Mouse (Mus musculus) spleen, adult 10 weeks (tissue): ENCODE data around the gene Cgnl1. TPM values are rescaled to one million over a fixed set of nuclear protein-coding genes. Genes with fewer than 3 reads are reported as not detected.

Experiments used
- polyA plus RNA-seq: library from polyadenylated mRNA; stranded (reverse); fragments of 350-450 nt; fragmentation: Illumina TruSeq; extraction: RNeasy Lipid Tissue Mini Kit (QIAGEN cat#74804); gene quantifications from one replicate; pipeline ENCODE4 v1.2.3, GENCODE M21; 2015; ENCODE audit warnings: low replicate concordance; ENCODE audit not compliant: insufficient read depth

Cgnl1 gene
- polyA plus RNA-seq: 9.5 TPM

DNA sequence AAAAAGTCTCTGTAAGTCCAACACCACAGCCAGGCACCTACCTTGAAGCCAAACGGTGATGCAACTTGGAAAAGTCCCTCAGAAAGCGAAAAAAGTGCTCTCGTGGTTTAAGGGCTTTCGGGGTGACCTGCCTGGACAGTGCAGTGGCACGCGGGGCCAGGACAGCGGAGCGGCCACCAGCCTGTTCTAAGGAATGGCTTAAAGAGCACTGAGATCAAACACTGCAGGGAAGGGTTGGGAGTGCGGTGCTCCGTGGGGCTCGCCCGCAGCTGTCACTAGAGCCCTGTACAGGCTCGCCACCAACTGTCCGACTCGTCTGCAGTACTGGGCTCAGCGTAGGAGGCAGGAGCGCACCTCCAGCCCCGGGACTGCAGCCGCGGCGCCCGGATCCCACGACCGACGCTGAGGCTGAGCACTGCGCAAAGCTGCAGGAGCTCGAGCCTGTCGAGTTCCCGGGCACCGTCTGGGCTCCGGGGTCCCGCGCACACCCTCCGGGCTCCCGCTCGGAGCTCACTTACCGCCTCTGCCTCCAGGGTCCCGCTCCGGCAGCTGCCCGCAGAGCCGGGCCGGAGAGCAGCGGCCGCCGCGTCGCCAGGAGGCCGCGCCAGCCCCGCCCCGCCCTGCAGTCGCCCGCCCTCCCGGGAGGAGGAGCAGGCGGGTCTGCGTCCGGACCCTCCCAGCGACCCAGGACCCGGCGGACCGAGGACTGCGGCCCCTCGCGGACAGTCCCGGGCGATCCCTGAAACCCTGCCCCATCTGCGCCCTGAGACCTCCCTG, at the start of gene Cgnl1:
Cgnl1 (minus strand) TSS at position 612 of the 777 bp plus-strand sequence.

DNA sequence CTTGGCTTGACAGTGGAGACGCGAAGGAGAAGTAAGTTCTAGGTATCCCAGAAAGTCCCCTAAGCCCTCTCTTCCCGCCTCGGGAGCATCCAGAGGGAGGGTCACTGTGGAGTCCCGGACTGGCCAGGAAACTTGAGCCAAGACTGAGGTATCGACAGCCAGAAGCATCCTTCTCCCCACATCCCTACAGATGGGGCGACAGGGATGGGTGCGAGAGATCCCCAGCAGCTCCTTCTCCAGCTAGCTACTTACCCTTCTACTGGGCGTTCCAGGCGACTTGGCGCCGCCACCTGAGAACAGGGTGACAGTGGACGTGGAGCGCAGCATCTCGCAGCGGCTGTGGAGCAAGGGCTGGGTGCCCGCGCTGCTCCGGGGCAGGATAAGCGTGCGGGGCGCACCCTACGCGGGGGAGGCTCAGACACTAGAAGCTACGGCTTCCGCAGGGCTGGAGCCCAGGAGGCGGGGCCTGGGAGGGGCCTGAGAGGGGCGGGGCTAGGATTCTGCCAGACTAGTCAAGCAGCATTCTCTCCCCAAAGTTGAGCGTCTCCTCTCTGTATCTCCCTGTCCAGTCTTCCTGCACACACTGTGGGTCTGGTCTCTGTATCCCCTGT, 179.4 kb downstream of the Cgnl1 start, which contains the start of gene Myzap:
Myzap (minus strand) TSS at position 423 of the 611 bp plus-strand sequence.

Other genes with a start within 250 kb of the Cgnl1 start
- 8.3 TPM for gene Myzap, start 179.2 kb downstream of the Cgnl1 start, polyA plus RNA-seq